Mouse (Mus musculus): ENCODE data around the gene Olfr248. TPM values are rescaled to one million over a fixed set of nuclear protein-coding genes. Genes with fewer than 3 reads are reported as not detected.

The Olfr248 gene
- total and polyA plus RNA-seq, 3 experiments = not detected

DNA sequence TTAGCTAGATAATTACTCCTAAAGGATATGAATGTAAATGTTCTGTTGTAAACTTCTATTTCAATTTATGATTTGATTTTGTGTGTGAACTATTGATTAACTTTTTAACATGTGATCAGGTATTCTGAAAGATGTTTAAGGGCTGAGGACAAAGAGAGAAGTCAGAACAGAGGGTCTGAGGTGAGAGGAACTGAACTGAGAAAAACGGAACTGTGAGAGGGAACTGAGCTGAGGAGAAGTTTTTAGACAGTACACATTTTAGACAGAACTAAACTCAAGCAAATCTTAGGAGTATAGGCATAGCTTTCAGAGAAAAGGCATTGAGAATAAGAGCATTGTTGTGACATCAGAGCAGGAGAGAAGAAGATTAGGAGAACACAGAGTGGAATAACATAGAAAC, 43.3 kb downstream of the Olfr248 start:
- no peak overlapping the region for H3K9ac ChIP-seq (ENCODE audit: insufficient read depth, low read depth)
- H3K36me3 ChIP-seq (replicated peaks in 1 of 2; ENCODE audit: control insufficient read depth in 1 of 2, insufficient read depth in 1 of 2, low read length in 1 of 2) = no peaks in the 10 kb centered on the region
- in situ Hi-C loops (cut with MboI; ENCODE audit: low pct_ligation_motif_present, low pct_unique_long_range_greater_than_20kb, low sequenced_read_pairs) = no loop called here
- no peak overlapping the region for H3K4me3 ChIP-seq (replicated peaks in 1 of 3; ENCODE audit: low read depth in 2 of 3, low read length in 2 of 3, poor library complexity in 1 of 3)
- H3K4me2 ChIP-seq (ENCODE audit: insufficient read depth, low read depth, poor library complexity, severe bottlenecking) = no peak overlapping the region
- no peaks in the 10 kb centered on the region for H3K9me3 ChIP-seq (replicated peaks; ENCODE audit: low read length)
- no peaks in the 10 kb centered on the region for H3K79me2 ChIP-seq (replicated peaks; ENCODE audit: control insufficient read depth, extremely low read depth, insufficient read depth, poor library complexity, severe bottlenecking)
- H3K27me3 ChIP-seq (replicated peaks) = no peaks in the 10 kb centered on the region
- H3K27ac ChIP-seq (ENCODE audit: insufficient read depth, low read depth) = no peak overlapping the region
- H3K4me1 ChIP-seq (ENCODE audit: control insufficient read depth in 1 of 2, insufficient read depth in 2 of 2) = no peaks in the 10 kb centered on the region
- dilution Hi-C loops (cut with MboI; ENCODE audit: extremely low pct_ligation_motif_present, extremely low pct_unique_long_range_greater_than_20kb, low sequenced_read_pairs) = no loop called here
- TF ChIP-seq ELF1 (IDR thresholded peaks at IDR 0.05; ENCODE audit: low read depth, low read length) = no peak
- TF ChIP-seq CTCF (conservative IDR thresholded peaks at IDR 0.05 in 1 of 2, IDR thresholded peaks at IDR 0.05 in 1 of 2; ENCODE audit: low read depth in 2 of 2, low read length in 2 of 2) = no peak
- no peak for TF ChIP-seq MAZ (IDR thresholded peaks at IDR 0.05; ENCODE audit: low read depth, low read length)
- no peak for TF ChIP-seq GABPA (IDR thresholded peaks at IDR 0.05; ENCODE audit: insufficient replicate concordance, low read depth, low read length)
- no peak for TF ChIP-seq ZC3H11A (IDR thresholded peaks at IDR 0.05; ENCODE audit: low read depth, low read length)
- no peak for TF ChIP-seq HCFC1 (IDR thresholded peaks at IDR 0.05; ENCODE audit: low read depth, low read length)
- DNase-seq (ENCODE audit: extremely low read depth) = peak; percentile 4

Other genes with a start within 250 kb of the Olfr248 start
- gene Olfr420, start 235.4 kb upstream of the Olfr248 start, total RNA-seq (2012; rRNA removed) = not detected in 2 replicates
- gene Olfr420, start 235.4 kb upstream of the Olfr248 start, total RNA-seq (2014; rRNA removed) = not detected in 2 replicates
- 0.73 and 1.1 TPM in 2 replicates for gene Olfr420, start 235.4 kb upstream of the Olfr248 start, polyA plus RNA-seq (2012; ENCODE audit: insufficient read length, low read depth)
- gene Spta1, start 218.3 kb upstream of the Olfr248 start, total RNA-seq (2012; rRNA removed) = 0.81 and 0.84 TPM in 2 replicates
- gene Spta1, start 218.3 kb upstream of the Olfr248 start, total RNA-seq (2014; rRNA removed) = 1.2 and 1.6 TPM in 2 replicates
- gene Spta1, start 218.3 kb upstream of the Olfr248 start, polyA plus RNA-seq (2012; ENCODE audit: insufficient read length, low read depth) = 16.0 TPM in 2 replicates
- not detected in 2 replicates for gene Olfr419, start 139.0 kb upstream of the Olfr248 start, total RNA-seq (2012; rRNA removed)
- not detected in 2 replicates for gene Olfr419, start 139.0 kb upstream of the Olfr248 start, total RNA-seq (2014; rRNA removed)
- not detected in 2 replicates for gene Olfr419, start 139.0 kb upstream of the Olfr248 start, polyA plus RNA-seq (2012; ENCODE audit: insufficient read length, low read depth)
- gene Mptx1, start 60.5 kb upstream of the Olfr248 start, total RNA-seq (2012; rRNA removed) = not detected in 2 replicates
- not detected in 2 replicates for gene Mptx1, start 60.5 kb upstream of the Olfr248 start, total RNA-seq (2014; rRNA removed)
- not detected in 2 replicates for gene Mptx1, start 60.5 kb upstream of the Olfr248 start, polyA plus RNA-seq (2012; ENCODE audit: insufficient read length, low read depth)
- gene Olfr417, start 25.9 kb upstream of the Olfr248 start, total RNA-seq (2012; rRNA removed) = not detected in 2 replicates
- gene Olfr417, start 25.9 kb upstream of the Olfr248 start, total RNA-seq (2014; rRNA removed) = not detected in 2 replicates
- not detected in 2 replicates for gene Olfr417, start 25.9 kb upstream of the Olfr248 start, polyA plus RNA-seq (2012; ENCODE audit: insufficient read length, low read depth)
- gene Olfr414, start 33.0 kb downstream of the Olfr248 start, total RNA-seq (2012; rRNA removed) = not detected in 2 replicates
- not detected in 2 replicates for gene Olfr414, start 33.0 kb downstream of the Olfr248 start, total RNA-seq (2014; rRNA removed)
- gene Olfr414, start 33.0 kb downstream of the Olfr248 start, polyA plus RNA-seq (2012; ENCODE audit: insufficient read length, low read depth) = not detected in 2 replicates
- not detected in 2 replicates for gene Olfr220, start 51.0 kb downstream of the Olfr248 start, total RNA-seq (2012; rRNA removed)
- not detected in 2 replicates for gene Olfr220, start 51.0 kb downstream of the Olfr248 start, total RNA-seq (2014; rRNA removed)
- gene Olfr220, start 51.0 kb downstream of the Olfr248 start, polyA plus RNA-seq (2012; ENCODE audit: insufficient read length, low read depth) = not detected in 2 replicates
- gene Fmn2, start 110.8 kb downstream of the Olfr248 start, total RNA-seq (2012; rRNA removed) = 0.21 and 0.25 TPM in 2 replicates
- gene Fmn2, start 110.8 kb downstream of the Olfr248 start, total RNA-seq (2014; rRNA removed) = 0.39 and 0.51 TPM in 2 replicates
- 1.5 and 1.6 TPM in 2 replicates for gene Fmn2, start 110.8 kb downstream of the Olfr248 start, polyA plus RNA-seq (2012; ENCODE audit: insufficient read length, low read depth)

All from CH12.LX (cell line).